Mouse (Mus musculus): ENCODE data around the gene Gm9964. TPM values are rescaled to one million over a fixed set of nuclear protein-coding genes. Genes with fewer than 3 reads are reported as not detected.

Gm9964 gene
- polyA plus RNA-seq, 1 experiment = not detected

GRCm38 (mm10) chr11:79293025-79293424, 3.7 kb downstream of the Gm9964 start:
- no peak overlapping the region for H3K27ac ChIP-seq (ENCODE audit: control insufficient read depth, insufficient read depth, low read depth, low read length, poor library complexity)
- WGBS = 64% methylated on average over 3 of the region's 3 CpGs

GRCm38 (mm10) chr11:79292130-79292529, 4.6 kb downstream of the Gm9964 start:
- peaks cover 6% of the 10 kb centered on the region; the same call in 1 of the 2 replicates for H3K4me1 ChIP-seq (ENCODE audit: control insufficient read depth, insufficient read depth, low read length)
- TF ChIP-seq CTCF (IDR thresholded peaks at IDR 0.05; ENCODE audit: control insufficient read depth, insufficient read depth, low read length) = no peak
- no peak for TF ChIP-seq POLR2A (IDR thresholded peaks at IDR 0.05; ENCODE audit: borderline replicate concordance, control insufficient read depth, low read depth, low read length)

More at GRCm38 (mm10) chr11:79293025-79293424, 3.7 kb downstream of the Gm9964 start:
- TF ChIP-seq POLR2A (IDR thresholded peaks at IDR 0.05; ENCODE audit: borderline replicate concordance, control insufficient read depth, low read depth, low read length) (no peak), CTCF (IDR thresholded peaks at IDR 0.05; ENCODE audit: control insufficient read depth, insufficient read depth, low read length) (no peak)
- Histone ChIP-seq H3K4me3 (replicated peaks; ENCODE audit: control insufficient read depth, low read depth, low read length) (no peak overlapping the region), H3K4me1 (ENCODE audit: control insufficient read depth, insufficient read depth, low read length) (peaks cover 4% of the 10 kb centered on the region; the same call in 1 of the 2 replicates)

DNA sequence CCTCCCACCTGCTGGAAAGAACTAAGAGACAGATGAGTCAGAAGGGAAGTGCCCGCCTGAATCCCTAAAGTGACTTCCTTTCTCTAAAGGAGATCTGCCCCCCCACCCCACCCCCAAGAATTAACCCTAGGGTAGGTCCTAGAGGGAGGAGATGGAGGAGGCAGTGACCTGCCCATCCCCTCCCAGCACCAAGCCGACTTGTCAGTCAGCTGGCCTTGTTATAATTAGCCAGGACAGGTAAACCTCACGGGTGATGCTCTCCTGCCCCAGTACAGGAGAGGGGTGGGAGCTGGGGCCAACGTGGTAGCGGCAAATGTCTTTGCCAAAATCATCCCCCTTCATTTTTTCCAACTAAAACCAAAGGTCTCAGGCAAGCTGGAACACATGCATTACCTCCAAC, 5.1 kb downstream of the Gm9964 start:
- TF ChIP-seq CTCF (IDR thresholded peaks at IDR 0.05; ENCODE audit: control insufficient read depth, insufficient read depth, low read length) = no peak
- no peak for TF ChIP-seq POLR2A (IDR thresholded peaks at IDR 0.05; ENCODE audit: borderline replicate concordance, control insufficient read depth, low read depth, low read length)
- Histone ChIP-seq H3K4me3 (replicated peaks; ENCODE audit: control insufficient read depth, low read depth, low read length) (no peak overlapping the region), H3K27ac (ENCODE audit: control insufficient read depth, insufficient read depth, low read depth, low read length, poor library complexity) (no peak overlapping the region), H3K4me1 (ENCODE audit: control insufficient read depth, insufficient read depth, low read length) (peaks cover 8% of the 10 kb centered on the region; the same call in 1 of the 2 replicates)
- 47% methylated on average over 5 of the region's 5 CpGs for WGBS

More at GRCm38 (mm10) chr11:79292130-79292529, 4.6 kb downstream of the Gm9964 start:
- WGBS = 69% methylated on average over 3 of the region's 3 CpGs
- no peak overlapping the region for H3K4me3 ChIP-seq (replicated peaks; ENCODE audit: control insufficient read depth, low read depth, low read length)
- H3K27ac ChIP-seq (ENCODE audit: control insufficient read depth, insufficient read depth, low read depth, low read length, poor library complexity) = no peak overlapping the region

GRCm38 (mm10) chr11:79290473-79290872, 6.2 kb downstream of the Gm9964 start:
- Histone ChIP-seq H3K4me3 (replicated peaks; ENCODE audit: control insufficient read depth, low read depth, low read length) (no peak overlapping the region), H3K4me1 (ENCODE audit: control insufficient read depth, insufficient read depth, low read length) (peaks cover 9% of the 10 kb centered on the region; the same call in 1 of the 2 replicates), H3K27ac (ENCODE audit: control insufficient read depth, insufficient read depth, low read depth, low read length, poor library complexity) (no peak overlapping the region)
- peak; percentile 80 for TF ChIP-seq CTCF (IDR thresholded peaks at IDR 0.05; ENCODE audit: control insufficient read depth, insufficient read depth, low read length)
- TF ChIP-seq POLR2A (IDR thresholded peaks at IDR 0.05; ENCODE audit: borderline replicate concordance, control insufficient read depth, low read depth, low read length) = no peak
- WGBS = 50% methylated on average over 2 of the region's 2 CpGs

DNA sequence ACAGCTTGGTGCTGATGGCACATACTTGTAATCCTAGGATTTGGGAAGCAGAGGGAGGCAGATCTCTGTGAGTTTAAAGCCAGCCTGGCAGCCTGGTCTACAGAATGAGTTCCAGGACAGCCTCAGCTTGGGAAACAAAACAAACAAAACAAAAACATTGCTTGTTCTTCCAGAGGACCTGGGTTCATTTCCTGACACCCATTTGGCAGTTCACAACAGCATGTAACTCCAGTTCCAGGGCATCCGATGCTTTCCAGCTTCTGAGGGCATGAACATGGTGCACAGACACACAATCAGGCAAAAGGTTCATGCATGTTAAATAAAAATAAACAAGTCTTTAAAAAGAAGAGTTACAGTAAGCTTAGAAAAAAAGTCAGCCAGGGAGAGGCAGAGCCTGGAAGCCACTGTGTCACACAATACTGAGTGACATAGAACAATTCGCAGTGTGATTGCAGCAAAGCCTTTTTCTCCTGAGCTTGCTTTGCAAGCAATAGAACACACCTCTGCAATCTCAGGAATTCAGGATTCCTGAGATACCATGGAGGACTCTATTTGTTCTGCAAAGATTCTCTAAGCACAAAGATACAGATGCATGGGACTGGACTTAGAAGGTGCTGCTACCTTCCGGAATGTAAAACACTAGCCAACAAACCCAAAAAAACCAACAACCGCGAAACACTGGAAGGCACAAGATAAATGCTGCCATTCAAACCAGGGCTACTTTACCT, 7.6 kb downstream of the Gm9964 start:
- H3K4me1 ChIP-seq (ENCODE audit: control insufficient read depth, insufficient read depth, low read length) = peaks cover 9% of the 10 kb centered on the region; the same call in 1 of the 2 replicates
- 85% methylated on average over 5 of the region's 5 CpGs for WGBS
- TF ChIP-seq CTCF (IDR thresholded peaks at IDR 0.05; ENCODE audit: control insufficient read depth, insufficient read depth, low read length) = no peak
- no peak for TF ChIP-seq POLR2A (IDR thresholded peaks at IDR 0.05; ENCODE audit: borderline replicate concordance, control insufficient read depth, low read depth, low read length)
- no peak overlapping the region for H3K4me3 ChIP-seq (replicated peaks; ENCODE audit: control insufficient read depth, low read depth, low read length)
- no peak overlapping the region for H3K27ac ChIP-seq (ENCODE audit: control insufficient read depth, insufficient read depth, low read depth, low read length, poor library complexity)

DNA sequence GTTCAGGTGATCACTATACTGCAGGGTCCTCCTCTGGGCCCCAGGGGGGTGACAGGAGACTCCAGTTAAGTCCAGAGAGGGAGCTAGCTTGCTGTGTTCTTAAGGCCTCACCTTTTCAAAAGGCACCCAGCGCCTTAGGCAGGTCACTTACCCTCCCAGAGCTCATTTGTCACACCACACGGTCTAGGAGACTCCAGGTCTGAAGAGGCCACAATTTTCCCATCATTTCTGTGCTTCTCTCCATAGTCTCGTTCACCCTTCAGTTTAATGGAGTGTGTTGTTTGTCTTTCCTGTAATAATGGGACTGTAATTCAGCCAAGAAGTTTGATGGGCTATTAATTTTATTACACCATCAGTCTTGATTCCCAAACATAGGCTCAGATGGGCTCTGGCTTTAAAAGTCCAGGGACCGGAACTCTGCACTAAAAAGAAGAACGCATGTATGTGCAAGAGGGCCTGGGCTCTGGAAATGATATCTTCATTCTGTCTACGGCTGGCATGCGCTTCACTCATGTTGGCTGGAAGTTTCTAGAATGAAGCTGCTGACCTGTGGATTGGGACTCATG, 8.3 kb downstream of the Gm9964 start:
- Histone ChIP-seq H3K4me3 (replicated peaks; ENCODE audit: control insufficient read depth, low read depth, low read length) (no peak overlapping the region), H3K27ac (ENCODE audit: control insufficient read depth, insufficient read depth, low read depth, low read length, poor library complexity) (peak overlapping the region; percentile 58), H3K4me1 (ENCODE audit: control insufficient read depth, insufficient read depth, low read length) (peaks cover 9% of the 10 kb centered on the region; the same call in 1 of the 2 replicates)
- TF ChIP-seq CTCF (IDR thresholded peaks at IDR 0.05; ENCODE audit: control insufficient read depth, insufficient read depth, low read length) (no peak), POLR2A (IDR thresholded peaks at IDR 0.05; ENCODE audit: borderline replicate concordance, control insufficient read depth, low read depth, low read length) (no peak)
- WGBS = 73% methylated on average over 7 of the region's 7 CpGs

- no peak for TF ChIP-seq CTCF (IDR thresholded peaks at IDR 0.05; ENCODE audit: control insufficient read depth, insufficient read depth, low read length)
- TF ChIP-seq POLR2A (IDR thresholded peaks at IDR 0.05; ENCODE audit: borderline replicate concordance, control insufficient read depth, low read depth, low read length) = no peak
- WGBS = 9% methylated on average over 6 of the region's 6 CpGs
- H3K4me1 ChIP-seq (ENCODE audit: control insufficient read depth, insufficient read depth, low read length) = peaks cover 9% of the 10 kb centered on the region; the same call in 1 of the 2 replicates
- no peak overlapping the region for H3K4me3 ChIP-seq (replicated peaks; ENCODE audit: control insufficient read depth, low read depth, low read length)
- H3K27ac ChIP-seq (ENCODE audit: control insufficient read depth, insufficient read depth, low read depth, low read length, poor library complexity) = peak overlapping the region; percentile 79
These were observed 9.3 kb downstream of the Gm9964 start for GRCm38 (mm10) chr11:79287447-79287846.

- H3K27ac ChIP-seq (ENCODE audit: control insufficient read depth, insufficient read depth, low read depth, low read length, poor library complexity) = peak overlapping the region; percentile 90
- H3K4me1 ChIP-seq (ENCODE audit: control insufficient read depth, insufficient read depth, low read length) = peaks cover 8% of the 10 kb centered on the region; the same call in 1 of the 2 replicates
- 6% methylated on average over 9 of the region's 9 CpGs for WGBS
- TF ChIP-seq CTCF (IDR thresholded peaks at IDR 0.05; ENCODE audit: control insufficient read depth, insufficient read depth, low read length) = no peak
- no peak overlapping the region for H3K4me3 ChIP-seq (replicated peaks; ENCODE audit: control insufficient read depth, low read depth, low read length)
These were observed 10.4 kb downstream of the Gm9964 start for GRCm38 (mm10) chr11:79286305-79286799.
